In genomic region chr11:118220561-118221262, GRCm38 (mm10) we compare ENCODE assay signal across 10 mouse cellular contexts. TPM values are rescaled to one million over a fixed set of nuclear protein-coding genes. Genes with fewer than 3 reads are reported as not detected.
DNase-seq lines count a peak whose midpoint lies in the region; ATAC-seq lines count a peak whose summit lies in the region.
"Had no signal": no experiment of that assay in that cellular context is flagged by ENCODE, and none has a peak within 500 bp of the region (broad histone marks: within the 10 kb centered on the region; RNA-seq: fewer than 3 reads in every experiment).

No protein-coding gene starts in this region.

- H3K36me3 ChIP-seq in liver, embryonic 11.5 days (ENCODE audit: control insufficient read depth, insufficient read depth, low read length): no peaks in the 10 kb centered on the region
- H3K36me3 ChIP-seq: hindbrain, embryonic 15.5 days had no signal

- no peaks in the 10 kb centered on the region for H3K27me3 ChIP-seq in liver, embryonic 11.5 days (replicated peaks; ENCODE audit: control insufficient read depth, insufficient read depth, low read length)
- H3K27me3 ChIP-seq: hindbrain, embryonic 15.5 days had no signal

- intact Hi-C loops in left cerebral cortex, postnatal 4 days (cut with DNase I): loop anchor here (2.0 to 10.0 kb wide), 3 partner anchors 53 to 346 kb away; partner anchors contain the start of gene Tha1

- 21% methylated on average over 7 of the region's 7 CpGs for WGBS in liver, embryonic 11.5 days

- H3K9ac ChIP-seq in liver, embryonic 11.5 days (ENCODE audit: low read depth, low read length): no peak overlapping the region
- H3K9ac ChIP-seq: hindbrain, embryonic 15.5 days had no signal

- no peak overlapping the region for H3K4me2 ChIP-seq in liver, embryonic 11.5 days
- H3K4me2 ChIP-seq: hindbrain, embryonic 15.5 days had no signal

- ATAC-seq in cerebellum, adult (ENCODE audit: insufficient number of reproducible peaks, low FRiP score, low TSS enrichment): no peak
- ATAC-seq in liver, embryonic 11.5 days (replicated peaks; ENCODE audit: low FRiP score): no peak

- H3K9me3 ChIP-seq in liver, embryonic 11.5 days (ENCODE audit: control insufficient read depth, low read length): no peaks in the 10 kb centered on the region
- H3K9me3 ChIP-seq: hindbrain, embryonic 15.5 days had no signal

- peak; percentile 72 for DNase-seq in cerebellum, adult 8-10 months
- DNase-seq in liver (peak; percentile 40), WW6 (ENCODE audit: low read depth, low spot score) (peak; percentile 28)
- DNase-seq in liver, embryonic 11.5 days (ENCODE audit: low spot score): no peak
- DNase-seq in forelimb bud, embryonic 11.5 days (ENCODE audit: low read depth, low spot score): peak; percentile 45
- DNase-seq in left cerebral cortex, postnatal 4 days: peak; percentile 55
- DNase-seq in thymus, postnatal 10 days (ENCODE audit: low spot score in 2 of 2): peak; percentile 47 to 86

- H3K4me3 ChIP-seq in liver, embryonic 11.5 days (ENCODE audit: low read depth, low read length): no peak overlapping the region
- H3K4me3 ChIP-seq: hindbrain, embryonic 15.5 days; myocyte had no signal

- no peak overlapping the region for H3K27ac ChIP-seq in liver, embryonic 11.5 days (ENCODE audit: low read depth, low read length)
- H3K27ac ChIP-seq: hindbrain, embryonic 15.5 days had no signal

- no peaks in the 10 kb centered on the region; the same call in 1 of the 2 replicates for H3K4me1 ChIP-seq in liver, embryonic 11.5 days (replicated peaks; ENCODE audit: control insufficient read depth, insufficient read depth, low read length)
- H3K4me1 ChIP-seq: hindbrain, embryonic 15.5 days had no signal

RNA-seq across cellular contexts. Expression of gene Cyth1, which starts 27.7 kb away (rescaled TPM):
- polyA plus RNA-seq in liver, embryonic 11.5 days (2014; fragmentation: Nextera tagmentation; extraction: Ambion mirVana): 6.1 and 6.7 TPM in 2 replicates
- 10 to 100 TPM; 66.3 to 70.5 TPM for total RNA-seq in left cerebral cortex, postnatal 4 days (2021)
